Mouse (Mus musculus) cortical plate, adult 2 months (tissue): ENCODE measurements around the gene Hs6st1. TPM values are rescaled to one million over a fixed set of nuclear protein-coding genes. Genes with fewer than 3 reads are reported as not detected.

ENCODE experiments used
- H3K27ac ChIP-seq: fragments of 200-500 bp; 2 replicates; pipeline ENCODE4 v1.5.1; 2012; ENCODE audit warnings: low read length, control low read depth, inconsistent platforms; ENCODE audit not compliant: insufficient read depth
- H3K4me1 ChIP-seq: fragments of 200-500 bp; 2 replicates; pipeline ENCODE4 v1.6.1; 2011; ENCODE audit warnings: low read length; ENCODE audit not compliant: control insufficient read depth, insufficient read depth
- H3K4me3 ChIP-seq: fragments of 200-500 bp; 2 replicates; pipeline ENCODE4 v1.5.1; 2011; ENCODE audit warnings: mild to moderate bottlenecking, low read length, control low read depth; ENCODE audit not compliant: insufficient read depth
- CTCF ChIP-seq: fragments of 200-500 bp; IDR thresholded peaks from 2 replicates; pipeline ENCODE4 v1.5.1; 2011; ENCODE audit warnings: mild to moderate bottlenecking, control low read depth, low read length; ENCODE audit not compliant: insufficient read depth; ENCODE audit errors: extremely low read depth
- POLR2A ChIP-seq: fragments of 200-500 bp; IDR thresholded peaks from 2 replicates; pipeline ENCODE4 v1.6.1; 2011; ENCODE audit warnings: mild to moderate bottlenecking, low read length, control low read depth; ENCODE audit not compliant: insufficient read depth; ENCODE audit errors: extremely low read depth
- polyA plus RNA-seq: library from polyadenylated mRNA; depleted of rRNA; stranded (reverse); fragments of >200 nt; gene quantifications from 2 replicates; pipeline ENCODE4 v1.2.3, GENCODE M21; 2012

Hs6st1 gene
- polyA plus RNA-seq, 1 experiment: 53.2 TPM

DNA sequence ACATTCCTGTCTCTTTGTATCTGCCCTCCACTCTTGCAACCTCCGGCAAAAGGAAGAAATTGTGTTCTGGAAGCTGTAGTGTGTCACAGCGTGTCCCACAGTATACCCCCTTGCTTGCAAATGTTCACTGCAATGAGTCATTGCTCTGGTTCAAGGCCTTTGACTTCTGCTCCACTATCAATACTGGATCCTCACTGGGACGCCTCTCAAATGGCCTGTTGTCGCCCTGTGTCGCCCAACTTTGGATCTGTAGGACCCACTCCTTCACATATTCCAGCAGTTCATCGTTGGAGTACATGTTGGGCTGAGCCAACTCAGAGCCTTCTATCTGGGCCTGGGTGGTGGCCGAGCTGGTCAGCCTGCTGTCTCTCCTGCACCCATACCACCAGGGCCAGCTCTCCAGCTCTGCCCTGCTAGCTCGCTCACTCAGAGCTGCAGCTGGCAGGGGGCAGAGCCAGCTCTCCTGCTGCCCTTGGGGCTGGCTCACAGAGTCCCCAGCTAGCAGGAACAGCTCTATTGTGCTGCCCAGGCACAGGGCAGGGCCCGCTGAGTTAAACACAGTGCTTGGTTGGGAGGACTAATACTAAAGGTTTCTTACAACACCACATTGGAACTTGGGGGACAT lies 50.0 kb downstream of the Hs6st1 start:
- Histone ChIP-seq H3K4me1 (no peaks in the 10 kb centered on the region), H3K27ac (no peak overlapping the region), H3K4me3 (no peak overlapping the region)
- no peak for TF ChIP-seq CTCF
- no peak for TF ChIP-seq POLR2A

DNA sequence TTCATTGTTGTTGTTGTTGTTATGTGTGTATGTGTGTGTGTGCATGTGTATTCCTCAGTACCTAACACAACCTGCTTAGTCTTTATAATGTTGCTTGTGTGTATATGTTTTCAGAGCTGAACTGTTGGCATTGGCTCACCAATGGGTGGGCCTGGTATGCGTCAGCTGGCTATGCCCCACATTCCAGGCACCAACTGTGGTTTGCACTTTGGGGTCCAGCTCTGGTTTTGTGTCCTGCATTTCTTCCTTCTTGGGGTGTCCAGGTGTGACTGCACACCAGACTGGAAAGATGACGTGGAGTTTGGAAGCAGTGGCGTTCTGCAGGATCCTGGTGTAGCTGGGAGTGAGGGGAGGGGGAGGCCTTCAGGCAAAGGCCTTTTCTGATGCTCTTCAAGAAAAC lies 50.8 kb downstream of the Hs6st1 start:
- Histone ChIP-seq H3K4me3 (no peak overlapping the region), H3K4me1 (no peaks in the 10 kb centered on the region), H3K27ac (no peak overlapping the region)
- TF ChIP-seq CTCF (no peak), POLR2A (no peak)

DNA sequence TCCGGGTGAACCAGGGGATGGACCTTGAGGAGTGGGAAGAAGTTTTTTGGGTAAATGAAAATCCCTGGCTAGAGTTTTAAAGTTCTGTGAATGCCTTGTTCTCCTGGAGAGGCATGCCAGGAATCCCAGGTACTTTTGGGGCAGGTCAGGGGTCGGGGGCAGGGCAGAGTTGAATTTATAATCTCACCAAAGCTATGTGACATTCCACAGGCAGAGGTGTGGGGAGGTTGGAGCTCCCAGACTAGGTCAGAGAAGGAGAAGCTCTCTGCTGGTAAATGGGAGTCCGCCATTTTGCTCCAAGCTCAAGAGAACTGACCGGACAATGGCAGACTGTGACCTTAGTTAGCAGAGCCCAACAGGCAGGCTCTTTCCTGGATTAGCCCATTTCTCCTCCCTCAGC lies 51.2 kb downstream of the Hs6st1 start:
- TF ChIP-seq CTCF: no peak
- no peak for TF ChIP-seq POLR2A
- Histone ChIP-seq H3K4me3 (no peak overlapping the region), H3K27ac (no peak overlapping the region), H3K4me1 (no peaks in the 10 kb centered on the region)

DNA sequence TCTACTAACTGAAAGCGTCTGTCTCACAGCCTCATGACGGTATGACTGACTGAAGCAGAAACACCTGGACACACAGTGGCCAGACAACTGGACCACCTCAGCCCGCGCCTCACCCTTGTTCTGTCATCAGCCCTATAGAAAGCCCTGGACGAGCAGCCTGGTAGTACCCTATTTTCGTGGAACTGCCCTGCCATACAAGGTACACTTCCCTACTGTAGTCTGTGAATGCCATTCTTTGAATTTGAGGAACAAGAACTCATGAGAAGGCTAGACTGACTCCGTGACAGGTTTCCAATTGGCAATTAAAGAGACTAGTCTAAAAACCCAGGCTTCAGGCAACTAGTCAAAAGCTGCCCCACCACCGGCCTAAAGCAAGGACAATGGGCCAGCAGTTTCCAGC lies 53.0 kb downstream of the Hs6st1 start:
- H3K4me1 ChIP-seq: no peaks in the 10 kb centered on the region
- no peak overlapping the region for H3K4me3 ChIP-seq
- no peak overlapping the region for H3K27ac ChIP-seq
- TF ChIP-seq POLR2A (no peak), CTCF (no peak)

DNA sequence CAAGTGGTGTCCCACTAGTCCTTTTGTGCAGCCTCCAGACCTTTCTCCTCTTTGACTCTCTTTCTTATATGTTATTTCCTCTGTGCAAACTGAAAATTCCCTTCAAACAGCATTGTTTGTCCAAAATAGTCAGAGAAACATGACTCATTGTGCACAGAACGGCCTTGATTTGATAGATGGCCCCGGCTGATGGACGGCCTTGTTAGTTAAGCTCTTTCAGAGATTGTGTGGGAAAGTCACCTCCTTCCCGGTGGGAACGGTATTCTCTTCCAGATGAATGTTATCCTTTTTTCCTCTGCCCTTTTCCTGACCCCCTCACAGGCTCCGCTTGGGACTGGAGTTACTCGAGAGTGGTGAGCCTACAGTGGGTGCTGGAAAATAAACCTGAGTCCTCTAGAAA lies 56.9 kb downstream of the Hs6st1 start:
- H3K4me3 ChIP-seq: no peak overlapping the region
- no peak overlapping the region for H3K27ac ChIP-seq
- TF ChIP-seq CTCF: no peak
- no peak for TF ChIP-seq POLR2A
- no peaks in the 10 kb centered on the region for H3K4me1 ChIP-seq

DNA sequence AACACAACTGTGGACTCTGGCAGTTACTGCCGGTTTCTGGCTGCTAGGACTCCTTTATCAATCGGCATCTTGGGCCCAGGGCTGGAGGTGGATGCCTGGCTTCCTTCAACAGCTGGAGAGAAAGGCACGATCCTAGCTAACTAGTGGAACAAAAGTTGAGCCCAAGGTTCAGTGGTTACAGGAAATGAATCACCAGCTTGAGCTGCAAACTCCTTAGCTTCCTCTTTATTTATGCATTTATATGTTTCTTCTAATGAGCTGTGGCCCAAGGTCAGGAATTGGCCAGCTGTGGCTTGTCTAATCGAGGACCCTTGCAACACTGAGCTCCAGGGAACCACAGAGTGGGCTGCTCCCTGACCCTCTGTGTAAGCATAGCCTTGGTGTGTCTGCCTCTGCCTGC lies 60.9 kb downstream of the Hs6st1 start:
- Histone ChIP-seq H3K27ac (no peak overlapping the region), H3K4me1 (no peaks in the 10 kb centered on the region), H3K4me3 (no peak overlapping the region)
- TF ChIP-seq CTCF (no peak), POLR2A (no peak)

DNA sequence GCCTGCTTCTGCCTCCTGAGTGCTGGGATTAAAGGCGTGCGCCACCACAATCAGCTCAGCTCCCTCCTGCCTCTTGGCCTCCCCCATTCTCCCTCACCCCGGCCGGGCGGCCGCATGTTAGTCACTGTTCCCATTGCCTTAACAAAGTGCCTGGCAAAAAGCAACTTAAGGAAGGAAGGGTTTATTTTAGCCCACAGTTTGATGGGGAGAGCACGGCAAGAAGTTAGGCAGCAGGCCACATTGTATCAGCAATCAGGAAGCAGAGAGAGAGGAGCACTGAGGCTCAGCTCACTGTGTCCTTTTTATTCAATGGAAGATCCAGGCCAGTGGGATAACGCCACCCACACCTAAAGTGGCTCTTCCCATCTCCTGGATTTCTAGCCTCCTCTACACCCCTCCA lies 61.7 kb downstream of the Hs6st1 start:
- no peak overlapping the region for H3K27ac ChIP-seq
- no peak overlapping the region for H3K4me3 ChIP-seq
- TF ChIP-seq POLR2A (no peak), CTCF (no peak)
- no peaks in the 10 kb centered on the region for H3K4me1 ChIP-seq

DNA sequence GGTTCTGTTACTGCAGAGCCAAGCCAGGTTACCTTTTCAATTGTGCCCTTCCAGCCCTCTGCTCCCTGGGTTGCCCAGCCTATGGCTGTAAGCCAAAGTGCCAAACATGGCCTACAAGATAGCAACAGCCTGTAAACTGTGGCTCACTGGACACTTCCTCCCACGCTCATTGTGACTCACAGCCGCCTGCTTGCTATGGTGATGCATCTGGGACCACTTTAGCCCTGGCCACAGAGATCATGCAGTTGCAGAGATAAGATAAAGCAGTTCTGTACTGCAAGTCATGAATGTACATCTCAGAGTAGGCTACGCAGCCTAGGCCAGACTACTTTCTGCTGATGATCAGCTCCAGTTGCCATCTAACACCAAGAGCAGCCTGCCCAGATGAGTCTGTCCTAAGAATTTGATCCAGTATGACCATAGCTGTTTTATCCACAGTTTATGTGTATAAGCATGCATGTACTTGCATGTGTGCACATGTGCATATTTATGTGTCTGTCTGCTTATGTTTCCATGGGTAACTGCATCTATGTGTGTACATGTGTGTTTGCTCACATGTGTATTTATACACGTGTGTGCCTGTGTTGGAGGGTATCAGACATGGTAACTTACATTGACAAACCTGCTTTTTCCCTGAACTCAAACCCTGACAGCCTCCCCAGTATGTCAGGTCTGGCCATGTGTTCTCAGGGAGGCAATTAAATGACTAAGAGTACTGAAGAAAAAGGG lies 62.3 kb downstream of the Hs6st1 start:
- H3K27ac ChIP-seq: no peak overlapping the region
- TF ChIP-seq CTCF (no peak), POLR2A (no peak)
- no peak overlapping the region for H3K4me3 ChIP-seq
- no peaks in the 10 kb centered on the region for H3K4me1 ChIP-seq

DNA sequence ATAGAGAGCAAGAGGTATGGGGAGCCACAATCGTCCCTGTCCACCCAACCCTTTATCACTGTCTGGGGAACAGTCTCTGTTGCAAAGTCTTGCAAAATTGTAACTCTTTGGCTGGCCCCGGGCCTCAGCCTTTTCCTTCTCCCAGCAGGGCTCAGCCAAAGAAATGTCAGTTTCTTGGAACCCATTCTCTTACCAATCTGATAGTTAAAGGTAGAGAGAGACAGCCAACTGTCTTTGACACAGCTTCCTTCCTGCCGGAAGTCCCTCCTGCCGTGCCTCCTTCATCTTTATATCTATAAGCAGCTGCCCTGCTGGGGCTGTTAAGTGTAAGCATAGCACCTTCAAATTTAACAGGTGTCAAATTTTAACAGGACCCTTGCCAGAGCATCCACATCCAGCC lies 63.0 kb downstream of the Hs6st1 start:
- no peak overlapping the region for H3K4me3 ChIP-seq
- no peak overlapping the region for H3K27ac ChIP-seq
- H3K4me1 ChIP-seq: no peaks in the 10 kb centered on the region
- no peak for TF ChIP-seq POLR2A
- no peak for TF ChIP-seq CTCF

DNA sequence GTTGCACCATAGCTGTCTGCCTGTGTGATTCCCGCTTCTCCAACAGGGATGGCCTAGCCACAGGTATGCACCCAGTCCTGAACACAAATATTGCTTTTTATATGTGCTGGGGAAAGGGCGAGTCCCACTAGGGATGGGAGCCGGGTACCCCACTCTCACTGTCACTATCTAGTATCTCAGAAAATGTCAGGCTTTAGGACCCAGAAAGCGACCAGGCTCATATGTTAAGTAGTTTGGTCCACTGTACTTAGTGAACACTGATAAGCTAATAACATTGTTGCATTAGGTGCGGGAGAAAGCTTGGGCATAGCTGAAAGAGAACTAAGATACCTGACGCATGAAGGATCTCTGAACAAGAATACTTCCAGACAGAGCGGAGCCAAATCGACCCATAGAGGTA lies 63.6 kb downstream of the Hs6st1 start:
- H3K4me3 ChIP-seq: no peak overlapping the region
- TF ChIP-seq POLR2A: no peak
- TF ChIP-seq CTCF: no peak
- no peaks in the 10 kb centered on the region for H3K4me1 ChIP-seq
- no peak overlapping the region for H3K27ac ChIP-seq
